ENCODE assay signal across 8 mouse cellular contexts in genomic region chrX:47992606-47993005, GRCm38 (mm10). TPM values are rescaled to one million over a fixed set of nuclear protein-coding genes. Genes with fewer than 3 reads are reported as not detected.
DNase-seq lines count a peak whose midpoint lies in the region; ATAC-seq and TF ChIP-seq lines count a peak whose summit lies in the region.

No protein-coding gene starts in this region.

- H3K9me3 ChIP-seq in embryonic facial prominence, embryonic 11.5 days (replicated peaks; ENCODE audit: control insufficient read depth, low read length), result no peaks in the 10 kb centered on the region
- no peaks in the 10 kb centered on the region for H3K9me3 ChIP-seq in limb, embryonic 11.5 days (ENCODE audit: control insufficient read depth, low read length)
- no peaks in the 10 kb centered on the region for H3K9me3 ChIP-seq in midbrain, embryonic 15.5 days

- H3K27me3 ChIP-seq in embryonic facial prominence, embryonic 11.5 days (ENCODE audit: control insufficient read depth, insufficient read depth, low read length), result no peaks in the 10 kb centered on the region
- H3K27me3 ChIP-seq in heart, adult 2 months (ENCODE audit: control insufficient read depth, insufficient read depth, low read length), result no peaks in the 10 kb centered on the region
- no peaks in the 10 kb centered on the region for H3K27me3 ChIP-seq in limb, embryonic 11.5 days (ENCODE audit: control insufficient read depth, insufficient read depth, low read length)
- H3K27me3 ChIP-seq in midbrain, embryonic 15.5 days (replicated peaks), result no peaks in the 10 kb centered on the region

- no peak overlapping the region for H3K27ac ChIP-seq in embryonic facial prominence, embryonic 11.5 days (replicated peaks; ENCODE audit: low read depth, low read length)
- H3K27ac ChIP-seq in heart, adult 2 months, result no peak overlapping the region
- no peak overlapping the region for H3K27ac ChIP-seq in limb, embryonic 11.5 days (replicated peaks; ENCODE audit: low read depth, low read length)
- H3K27ac ChIP-seq in midbrain, embryonic 15.5 days, result no peak overlapping the region

- TF ChIP-seq POLR2A in heart, adult 2 months (IDR thresholded peaks at IDR 0.05; ENCODE audit: insufficient read depth, low read depth, low read length), result no peak

- H3K9ac ChIP-seq in embryonic facial prominence, embryonic 11.5 days (replicated peaks; ENCODE audit: low read length), result no peak overlapping the region
- no peak overlapping the region for H3K9ac ChIP-seq in heart, adult 2 months (ENCODE audit: low read depth, low read length)
- H3K9ac ChIP-seq in limb, embryonic 11.5 days (ENCODE audit: low read length), result no peak overlapping the region
- H3K9ac ChIP-seq in midbrain, embryonic 15.5 days, result no peak overlapping the region

- H3K79me2 ChIP-seq in heart, adult 2 months (replicated peaks; ENCODE audit: control insufficient read depth, insufficient read depth, low read length), result no peaks in the 10 kb centered on the region

- WGBS in embryonic facial prominence, embryonic 11.5 days, result 27% methylated on average over 8 of the region's 8 CpGs
- 14% methylated on average over 8 of the region's 8 CpGs for WGBS in heart, adult 2 months
- 19% methylated on average over 8 of the region's 8 CpGs for WGBS in limb, embryonic 11.5 days
- 23% methylated on average over 8 of the region's 8 CpGs for WGBS in midbrain, embryonic 15.5 days

- intact Hi-C loops in heart, adult 2 months (cut with DNase I), result loop anchor here (1.0 to 5.0 kb wide), 6 partner anchors 28 to 540 kb away; partner anchors contain the start of gene Utp14a

- H3K4me1 ChIP-seq in embryonic facial prominence, embryonic 11.5 days (ENCODE audit: control insufficient read depth, insufficient read depth, low read length), result no peaks in the 10 kb centered on the region
- peaks cover 2% of the 10 kb centered on the region for H3K4me1 ChIP-seq in heart, adult 2 months (ENCODE audit: control insufficient read depth, insufficient read depth, low read length)
- H3K4me1 ChIP-seq in limb, embryonic 11.5 days (ENCODE audit: control insufficient read depth, insufficient read depth, low read length), result no peaks in the 10 kb centered on the region
- no peaks in the 10 kb centered on the region for H3K4me1 ChIP-seq in midbrain, embryonic 15.5 days

- TF ChIP-seq EP300 in heart, adult 2 months (IDR thresholded peaks at IDR 0.05; ENCODE audit: insufficient read depth, low read depth, low read length), result peak; percentile 66; the same call in 1 of the 2 replicates

- peak; percentile 98 for TF ChIP-seq CTCF in heart, adult 2 months (IDR thresholded peaks at IDR 0.05)

- H3K36me3 ChIP-seq in embryonic facial prominence, embryonic 11.5 days (replicated peaks; ENCODE audit: control insufficient read depth, insufficient read depth, low read depth, low read length), result no peaks in the 10 kb centered on the region
- H3K36me3 ChIP-seq in heart, adult 2 months (ENCODE audit: control insufficient read depth, insufficient read depth, low read length), result no peaks in the 10 kb centered on the region
- H3K36me3 ChIP-seq in limb, embryonic 11.5 days (ENCODE audit: control insufficient read depth, insufficient read depth, low read length), result no peaks in the 10 kb centered on the region
- H3K36me3 ChIP-seq in midbrain, embryonic 15.5 days (replicated peaks), result no peaks in the 10 kb centered on the region

- no peak for ATAC-seq in embryonic facial prominence, embryonic 11.5 days (replicated peaks; ENCODE audit: insufficient number of reproducible peaks, low FRiP score, low TSS enrichment, low read depth)
- ATAC-seq in limb, embryonic 11.5 days (ENCODE audit: insufficient number of reproducible peaks, low FRiP score, low TSS enrichment, low read depth), result no peak
- peak; percentile 77 for ATAC-seq in midbrain, embryonic 15.5 days (replicated peaks)

- H3K4me2 ChIP-seq in embryonic facial prominence, embryonic 11.5 days (ENCODE audit: low read depth, low read length), result no peak overlapping the region
- no peak overlapping the region for H3K4me2 ChIP-seq in limb, embryonic 11.5 days (ENCODE audit: low read depth, severe bottlenecking)
- no peak overlapping the region for H3K4me2 ChIP-seq in midbrain, embryonic 15.5 days

- no peak overlapping the region for H3K4me3 ChIP-seq in embryonic facial prominence, embryonic 11.5 days (ENCODE audit: low read depth, low read length)
- no peak overlapping the region for H3K4me3 ChIP-seq in heart, adult 2 months
- H3K4me3 ChIP-seq in limb, embryonic 11.5 days (ENCODE audit: low read depth, low read length), result no peak overlapping the region
- no peak overlapping the region for H3K4me3 ChIP-seq in midbrain, embryonic 15.5 days

- peak; percentile 82 for DNase-seq in 3T3-L1 (ENCODE audit: low read depth, low spot score)
- DNase-seq in adrenal gland, postnatal 10 days, result peak; percentile 82
- DNase-seq in embryonic facial prominence, embryonic 11.5 days (ENCODE audit: low spot score), result peak; percentile 79
- DNase-seq in heart, adult 2 months, result peak; percentile 63 to 85
- peak; percentile 84 for DNase-seq in kidney, adult 18-20 months
- DNase-seq in limb, embryonic 11.5 days (ENCODE audit: low spot score), result peak; percentile 83
- DNase-seq in spleen, postnatal 10 days (ENCODE audit: low spot score in 2 of 2), result peak; percentile 69 to 79

RNA-seq across cellular contexts. Expression of gene Apln, which starts 42.0 kb away (rescaled TPM):
- total RNA-seq in adrenal gland, postnatal 10 days (2021), result 10 to 100 TPM; 10.1 to 17.0 TPM
- 3.2 and 3.8 TPM in 2 replicates for polyA plus RNA-seq in embryonic facial prominence, embryonic 11.5 days (2014; fragmentation: Nextera tagmentation; extraction: Ambion mirVana)
- total RNA-seq in heart, adult 2 months (2021), result 1 to 10 TPM; 6.6 to 8.2 TPM
- 7.8 and 7.9 TPM in 2 replicates for polyA plus RNA-seq in heart, adult 2 months (2012; rRNA removed)
- polyA plus RNA-seq in limb, embryonic 11.5 days (2014; fragmentation: Nextera tagmentation; extraction: Ambion mirVana), result 3.3 and 4.8 TPM in 2 replicates
- polyA plus RNA-seq in midbrain, embryonic 15.5 days (2015; fragmentation: Nextera tagmentation; extraction: Ambion mirVana), result 3.5 and 4.3 TPM in 2 replicates
